Mouse (Mus musculus) duodenum, adult 2 months (tissue): ENCODE measurements around the gene Zscan2. TPM values are rescaled to one million over a fixed set of nuclear protein-coding genes. Genes with fewer than 3 reads are reported as not detected.

Experiments
- polyA plus RNA-seq: library from polyadenylated mRNA; depleted of rRNA; stranded (reverse); fragments of >200 nt; gene quantifications from 2 replicates; pipeline ENCODE4 v1.2.3, GENCODE M21; 2012; ENCODE audit warnings: low replicate concordance; rRNA removed

Gene Zscan2
- polyA plus RNA-seq = 1.4 and 1.7 TPM in 2 replicates

DNA sequence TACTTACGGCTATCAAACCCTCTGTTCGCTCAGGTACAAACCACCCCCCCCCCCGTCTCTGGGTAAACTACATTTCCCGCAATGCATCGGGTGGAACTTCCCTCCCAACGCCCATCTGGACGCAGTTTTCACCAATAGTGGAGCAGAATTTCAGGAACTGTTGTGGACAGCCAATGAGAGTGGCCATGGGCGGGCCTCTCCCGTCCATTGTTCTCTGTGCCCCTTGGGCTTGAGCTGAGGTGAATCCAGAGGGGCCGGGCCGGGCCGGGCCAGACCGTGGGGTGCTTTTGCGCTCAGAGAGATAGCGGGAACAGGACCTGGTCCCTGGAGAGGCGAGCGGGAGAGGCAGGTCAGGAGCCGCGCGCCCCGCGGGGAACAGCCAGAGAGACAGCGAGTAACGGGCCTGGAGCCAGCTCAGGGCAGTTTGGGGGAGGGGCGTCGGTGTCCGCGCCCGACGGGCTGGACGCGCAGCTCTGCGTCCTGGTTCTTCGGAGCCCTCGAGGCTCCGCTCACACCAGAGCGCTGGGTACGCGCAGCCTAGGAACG lies at the start of gene Zscan2:
TSS of gene Zscan2 (plus strand) at position 192 of the 546 bp plus-strand sequence.

DNA sequence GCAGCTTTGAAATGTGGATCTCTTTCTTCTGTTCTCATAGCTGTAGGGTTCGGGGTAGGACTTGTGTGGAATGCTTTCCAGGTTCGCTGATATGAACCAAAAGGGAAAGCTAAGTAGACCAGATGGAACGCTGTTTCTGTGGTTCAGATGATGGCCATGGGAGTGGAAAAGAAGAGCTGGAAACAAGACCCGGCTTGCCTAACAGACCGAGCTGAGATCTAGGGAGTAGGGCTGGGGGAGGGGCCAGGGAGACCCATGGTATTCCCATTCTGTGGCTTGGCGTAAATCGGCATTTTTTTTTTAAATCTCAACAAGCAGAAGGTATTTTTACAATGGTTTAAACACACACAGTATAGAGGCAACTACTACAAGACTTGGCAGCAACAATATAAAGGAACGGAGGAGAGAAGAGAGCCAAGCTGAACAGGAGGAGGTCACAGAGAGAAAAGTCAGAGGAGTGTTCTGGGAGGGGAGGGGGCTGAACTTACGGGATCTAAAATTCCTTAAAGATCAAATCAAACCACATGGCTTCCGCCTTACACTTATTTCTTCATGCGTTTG lies 34.8 kb upstream of the Zscan2 start, which contains the start of gene Iqgap1:
TSS of gene Iqgap1 (minus strand) at position 132 of the 561 bp plus-strand sequence.

DNA sequence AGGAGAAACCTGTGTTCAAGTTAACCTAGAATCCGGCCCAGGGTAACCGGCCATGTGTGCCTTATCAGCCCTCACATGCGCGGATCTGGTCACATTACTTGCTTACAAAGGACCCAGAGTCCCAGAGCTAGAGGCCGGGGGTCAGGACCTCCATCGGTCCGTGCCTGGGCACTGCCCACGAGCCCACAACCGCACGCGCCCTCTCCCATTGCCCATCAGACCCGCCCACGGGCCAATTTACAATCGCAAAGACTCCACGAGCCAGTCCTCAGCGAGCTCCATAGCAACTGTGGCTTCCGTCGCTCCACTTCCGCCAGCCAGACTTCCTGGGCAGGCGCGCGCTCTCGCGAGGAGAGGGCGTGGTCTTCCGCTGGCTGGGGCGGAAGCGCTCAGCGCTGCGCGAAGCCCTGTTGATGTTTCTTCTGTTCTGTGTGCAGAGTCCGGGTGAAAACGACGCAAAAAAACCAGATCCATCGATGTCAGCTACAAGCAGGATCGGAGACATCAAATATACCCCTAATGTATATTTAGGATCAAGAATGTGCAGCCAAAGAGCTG lies 40.3 kb downstream of the Zscan2 start, which contains the start of gene Wdr73:
TSS of gene Wdr73 (minus strand) at position 326 of the 558 bp plus-strand sequence.

DNA sequence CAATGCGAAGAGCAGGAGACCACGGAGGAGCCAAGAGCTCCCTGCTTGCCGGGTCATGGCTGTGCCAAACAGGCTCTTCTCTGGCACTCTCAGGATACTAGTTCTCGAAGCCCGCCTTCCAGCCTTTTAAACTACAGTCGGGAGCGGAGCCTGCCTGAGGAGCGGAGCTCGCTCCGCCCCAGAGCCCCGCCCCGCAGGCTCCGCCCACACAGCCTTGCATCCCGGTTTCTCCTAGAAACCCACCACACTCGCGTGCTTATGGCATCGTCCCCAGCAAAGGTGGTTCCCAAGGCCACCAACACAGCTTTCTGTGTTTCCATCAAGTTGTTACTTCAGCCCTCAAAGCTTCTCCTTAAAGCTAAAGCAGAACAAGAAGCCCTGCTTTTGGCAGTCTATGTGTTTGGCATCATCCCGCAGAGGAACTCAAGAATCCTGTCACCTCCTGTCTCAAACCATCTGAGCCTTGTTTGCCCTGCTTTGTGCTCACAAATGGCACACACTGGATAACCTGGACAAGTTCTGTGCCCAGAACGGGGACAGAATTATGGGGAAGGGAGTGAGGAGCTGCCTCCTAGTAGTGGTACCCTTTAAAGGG lies 44.3 kb downstream of the Zscan2 start, which contains the start of gene Nmb:
TSS of gene Nmb (minus strand) at position 156 of the 595 bp plus-strand sequence.

Other genes starting within 250 kb of the Zscan2 start
- 8.9 TPM in 2 replicates for gene Crtc3, start 172.0 kb upstream of the Zscan2 start, polyA plus RNA-seq
- 15.3 and 18.3 TPM in 2 replicates for gene Iqgap1, start 34.9 kb upstream of the Zscan2 start, polyA plus RNA-seq
- gene Wdr73, start 40.3 kb downstream of the Zscan2 start, polyA plus RNA-seq = 5.2 and 7.6 TPM in 2 replicates
- 2.0 and 2.4 TPM in 2 replicates for gene Nmb, start 44.2 kb downstream of the Zscan2 start, polyA plus RNA-seq
- 26.7 and 28.7 TPM in 2 replicates for gene Sec11a, start 86.9 kb downstream of the Zscan2 start, polyA plus RNA-seq
- 10.9 and 11.7 TPM in 2 replicates for gene Zfp592, start 132.8 kb downstream of the Zscan2 start, polyA plus RNA-seq
- gene Alpk3, start 196.7 kb downstream of the Zscan2 start, polyA plus RNA-seq = 0.02 TPM in 1 of 2 replicates, not detected in the other